ENCODE assay signal across 8 mouse cellular contexts in the genomic region with DNA sequence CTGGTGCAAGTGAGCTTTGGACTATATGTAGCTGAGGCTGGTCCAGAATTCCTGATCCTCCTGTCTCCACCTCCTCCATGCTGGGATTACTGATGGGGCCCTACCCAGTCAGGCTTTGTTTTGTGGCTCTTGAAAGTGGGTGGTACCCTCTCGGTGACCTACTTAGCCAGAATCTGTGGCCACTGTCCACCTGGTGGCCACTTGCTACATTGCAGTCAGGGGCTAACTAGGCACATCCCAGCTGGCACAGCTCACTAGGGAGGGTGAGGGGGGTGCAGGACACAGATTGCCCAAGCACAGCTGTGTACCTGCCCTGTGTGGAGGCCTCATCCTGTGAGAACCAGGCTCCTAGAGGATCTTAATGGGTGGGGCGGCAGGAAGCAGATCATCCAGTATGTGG. TPM values are rescaled to one million over a fixed set of nuclear protein-coding genes. Genes with fewer than 3 reads are reported as not detected.
DNase-seq lines count a peak whose midpoint lies in the region; ATAC-seq and TF ChIP-seq lines count a peak whose summit lies in the region.

No protein-coding gene starts in this region.

- no peak overlapping the region for H3K4me3 ChIP-seq in forebrain, embryonic 10.5 days
- H3K4me3 ChIP-seq in forebrain, embryonic 16.5 days (replicated peaks; ENCODE audit: low read length) = no peak overlapping the region
- no peak overlapping the region for H3K4me3 ChIP-seq in heart, adult 2 months
- no peak overlapping the region for H3K4me3 ChIP-seq in kidney, adult 2 months (ENCODE audit: insufficient read depth, low read depth, low read length)
- H3K4me3 ChIP-seq in lung, embryonic 15.5 days = no peak overlapping the region

- ATAC-seq in forebrain, embryonic 16.5 days = no peak
- peak; percentile 55; the same call in 1 of the 2 replicates for ATAC-seq in lung, embryonic 15.5 days (ENCODE audit: borderline replicate concordance, extremely low read depth, low FRiP score, low TSS enrichment)

- WGBS in forebrain, embryonic 10.5 days = 44% methylated on average over 2 of the region's 2 CpGs
- 28% methylated on average over 2 of the region's 2 CpGs for WGBS in forebrain, embryonic 16.5 days
- WGBS in heart, adult 2 months = 30% methylated on average over 2 of the region's 2 CpGs
- 12% methylated on average over 2 of the region's 2 CpGs for WGBS in kidney, adult 2 months
- 20% methylated on average over 2 of the region's 2 CpGs for WGBS in lung, embryonic 15.5 days

- peak overlapping the region; percentile 22; the same call in 1 of the 2 replicates for H3K27ac ChIP-seq in forebrain, embryonic 10.5 days
- H3K27ac ChIP-seq in forebrain, embryonic 16.5 days (ENCODE audit: low read length) = no peak overlapping the region
- no peak overlapping the region for H3K27ac ChIP-seq in heart, adult 2 months
- H3K27ac ChIP-seq in kidney, adult 2 months (ENCODE audit: insufficient read depth, low read depth, low read length) = no peak overlapping the region
- H3K27ac ChIP-seq in lung, embryonic 15.5 days = no peak overlapping the region

- no peak overlapping the region for H3K9ac ChIP-seq in forebrain, embryonic 16.5 days (replicated peaks; ENCODE audit: low read depth, low read length)
- H3K9ac ChIP-seq in heart, adult 2 months (ENCODE audit: low read depth, low read length) = no peak overlapping the region
- H3K9ac ChIP-seq in lung, embryonic 15.5 days = no peak overlapping the region

- intact Hi-C loops in heart, adult 2 months (cut with DNase I) = loop anchor here (2.0 kb wide), 1 partner anchor 48 kb away; no protein-coding TSS in a partner anchor

- peak; percentile 85 for TF ChIP-seq CTCF in heart, adult 2 months (IDR thresholded peaks at IDR 0.05)
- peak; percentile 88 for TF ChIP-seq CTCF in kidney, adult 2 months (conservative IDR thresholded peaks at IDR 0.05; ENCODE audit: insufficient read depth, insufficient read length, low read depth, low read length)

- no peaks in the 10 kb centered on the region for H3K9me3 ChIP-seq in forebrain, embryonic 10.5 days
- H3K9me3 ChIP-seq in forebrain, embryonic 16.5 days (ENCODE audit: control insufficient read depth, low read length) = no peaks in the 10 kb centered on the region
- no peaks in the 10 kb centered on the region for H3K9me3 ChIP-seq in lung, embryonic 15.5 days

- no peaks in the 10 kb centered on the region for H3K79me2 ChIP-seq in heart, adult 2 months (replicated peaks; ENCODE audit: control insufficient read depth, insufficient read depth, low read length)

- peaks cover 13% of the 10 kb centered on the region for H3K4me1 ChIP-seq in forebrain, embryonic 10.5 days
- no peaks in the 10 kb centered on the region for H3K4me1 ChIP-seq in forebrain, embryonic 16.5 days (replicated peaks; ENCODE audit: control insufficient read depth, insufficient read depth, low read length)
- H3K4me1 ChIP-seq in heart, adult 2 months (ENCODE audit: control insufficient read depth, insufficient read depth, low read length) = peaks cover 3% of the 10 kb centered on the region
- H3K4me1 ChIP-seq in kidney, adult 2 months (ENCODE audit: control insufficient read depth, insufficient read depth, low read length) = no peaks in the 10 kb centered on the region
- no peaks in the 10 kb centered on the region for H3K4me1 ChIP-seq in lung, embryonic 15.5 days

- DNase-seq in forebrain, embryonic 10.5 days (ENCODE audit: extremely low spot score, low spot score) = peak; percentile 60
- DNase-seq in adrenal gland, adult 18-20 months (ENCODE audit: low spot score in 2 of 2) = peak; percentile 68 to 73
- peak; percentile 81 for DNase-seq in embryo, embryonic 11 days
- DNase-seq in heart, adult 2 months = peak; percentile 70 to 77
- peak; percentile 73 for DNase-seq in kidney, adult 2 months
- DNase-seq in retina, embryonic 14.5 days (ENCODE audit: low spot score) = peak; percentile 96

- TF ChIP-seq EP300 in heart, adult 2 months (IDR thresholded peaks at IDR 0.05; ENCODE audit: insufficient read depth, low read depth, low read length) = 0 out of 2 replicates have a peak, but pooled peaks have one; percentile 51

- H3K4me2 ChIP-seq in forebrain, embryonic 16.5 days (ENCODE audit: low read length) = no peak overlapping the region
- H3K4me2 ChIP-seq in lung, embryonic 15.5 days = no peak overlapping the region

- no peaks in the 10 kb centered on the region for H3K27me3 ChIP-seq in forebrain, embryonic 10.5 days (ENCODE audit: poor library complexity, severe bottlenecking)
- no peaks in the 10 kb centered on the region for H3K27me3 ChIP-seq in forebrain, embryonic 16.5 days (replicated peaks; ENCODE audit: control insufficient read depth, insufficient read depth, low read length)
- no peaks in the 10 kb centered on the region; the same call in 1 of the 2 replicates for H3K27me3 ChIP-seq in heart, adult 2 months (ENCODE audit: control insufficient read depth, insufficient read depth, low read length)
- no peaks in the 10 kb centered on the region for H3K27me3 ChIP-seq in kidney, adult 2 months (replicated peaks; ENCODE audit: control insufficient read depth, insufficient read depth, low read length)
- no peaks in the 10 kb centered on the region for H3K27me3 ChIP-seq in lung, embryonic 15.5 days

- H3K36me3 ChIP-seq in forebrain, embryonic 10.5 days (replicated peaks) = peaks cover 88% of the 10 kb centered on the region
- H3K36me3 ChIP-seq in forebrain, embryonic 16.5 days (ENCODE audit: control insufficient read depth, insufficient read depth) = peaks cover 23% of the 10 kb centered on the region
- H3K36me3 ChIP-seq in heart, adult 2 months (ENCODE audit: control insufficient read depth, insufficient read depth, low read length) = no peaks in the 10 kb centered on the region
- no peaks in the 10 kb centered on the region for H3K36me3 ChIP-seq in kidney, adult 2 months (ENCODE audit: control insufficient read depth, insufficient read depth, low read length)
- no peaks in the 10 kb centered on the region for H3K36me3 ChIP-seq in lung, embryonic 15.5 days

- TF ChIP-seq POLR2A in heart, adult 2 months (IDR thresholded peaks at IDR 0.05; ENCODE audit: insufficient read depth, low read depth, low read length) = no peak
- TF ChIP-seq POLR2A in kidney, adult 2 months (IDR thresholded peaks at IDR 0.05; ENCODE audit: low read depth, low read length) = no peak

RNA-seq across cellular contexts. Expression of gene Triobp, which starts 15.4 kb away (rescaled TPM):
- 39.7 and 41.6 TPM in 2 replicates for polyA plus RNA-seq in forebrain, embryonic 10.5 days (2016; fragmentation: Nextera tagmentation; extraction: Ambion mirVana)
- polyA plus RNA-seq in forebrain, embryonic 16.5 days (2015; fragmentation: Nextera tagmentation; extraction: Ambion mirVana) = 42.7 and 49.7 TPM in 2 replicates
- total RNA-seq in adrenal gland, adult 18-20 months (2021) = 100 to 1,000 TPM in 1 of 2 experiments, 10 to 100 TPM in 1; 97.1 to 105 TPM
- total RNA-seq in heart, adult 2 months (2021) = 10 to 100 TPM; 24.4 to 30.9 TPM
- 22.0 and 26.7 TPM in 2 replicates for polyA plus RNA-seq in heart, adult 2 months (2012; rRNA removed)
- 41.8 and 47.6 TPM in 2 replicates for polyA plus RNA-seq in kidney, adult 2 months (2012; rRNA removed)
- polyA plus RNA-seq in lung, embryonic 15.5 days (2015; fragmentation: Nextera tagmentation; extraction: Ambion mirVana) = 39.2 and 44.9 TPM in 2 replicates

RNA-seq across cellular contexts. Expression of gene Nol12, which starts 28.2 kb away (rescaled TPM):
- polyA plus RNA-seq in forebrain, embryonic 10.5 days (2016; fragmentation: Nextera tagmentation; extraction: Ambion mirVana) = 63.6 and 69.9 TPM in 2 replicates
- polyA plus RNA-seq in forebrain, embryonic 16.5 days (2015; fragmentation: Nextera tagmentation; extraction: Ambion mirVana) = 60.4 and 64.2 TPM in 2 replicates
- 10 to 100 TPM; 41.2 to 47.0 TPM for total RNA-seq in adrenal gland, adult 18-20 months (2021)
- 10 to 100 TPM; 13.8 to 17.4 TPM for total RNA-seq in heart, adult 2 months (2021)
- 9.9 and 13.1 TPM in 2 replicates for polyA plus RNA-seq in heart, adult 2 months (2012; rRNA removed)
- 19.3 and 24.1 TPM in 2 replicates for polyA plus RNA-seq in kidney, adult 2 months (2012; rRNA removed)
- polyA plus RNA-seq in lung, embryonic 15.5 days (2015; fragmentation: Nextera tagmentation; extraction: Ambion mirVana) = 46.9 and 47.8 TPM in 2 replicates

RNA-seq across cellular contexts. Expression of gene Lgals1, which starts 36.4 kb away (rescaled TPM):
- 200 and 217 TPM in 2 replicates for polyA plus RNA-seq in forebrain, embryonic 10.5 days (2016; fragmentation: Nextera tagmentation; extraction: Ambion mirVana)
- polyA plus RNA-seq in forebrain, embryonic 16.5 days (2015; fragmentation: Nextera tagmentation; extraction: Ambion mirVana) = 51.9 and 95.5 TPM in 2 replicates
- total RNA-seq in adrenal gland, adult 18-20 months (2021) = 100 to 1,000 TPM; 300 to 824 TPM
- 100 to 1,000 TPM; 174 to 176 TPM for total RNA-seq in heart, adult 2 months (2021)
- 425 and 497 TPM in 2 replicates for polyA plus RNA-seq in heart, adult 2 months (2012; rRNA removed)
- 310 and 318 TPM in 2 replicates for polyA plus RNA-seq in kidney, adult 2 months (2012; rRNA removed)
- 804 and 851 TPM in 2 replicates for polyA plus RNA-seq in lung, embryonic 15.5 days (2015; fragmentation: Nextera tagmentation; extraction: Ambion mirVana)

RNA-seq across cellular contexts. Expression of gene Pdxp, which starts 49.2 kb away (rescaled TPM):
- 26.1 and 26.9 TPM in 2 replicates for polyA plus RNA-seq in forebrain, embryonic 10.5 days (2016; fragmentation: Nextera tagmentation; extraction: Ambion mirVana)
- 96.4 and 102 TPM in 2 replicates for polyA plus RNA-seq in forebrain, embryonic 16.5 days (2015; fragmentation: Nextera tagmentation; extraction: Ambion mirVana)
- total RNA-seq in adrenal gland, adult 18-20 months (2021) = 1 to 10 TPM; 3.1 to 5.4 TPM
- total RNA-seq in heart, adult 2 months (2021) = under 1 TPM; 0.81 to 0.86 TPM
- 2.0 and 2.9 TPM in 2 replicates for polyA plus RNA-seq in heart, adult 2 months (2012; rRNA removed)
- polyA plus RNA-seq in kidney, adult 2 months (2012; rRNA removed) = 1.7 and 1.9 TPM in 2 replicates
- 13.3 and 13.8 TPM in 2 replicates for polyA plus RNA-seq in lung, embryonic 15.5 days (2015; fragmentation: Nextera tagmentation; extraction: Ambion mirVana)
